Mouse (Mus musculus) MEL (cell line): ENCODE data around the gene Zfp42.

ENCODE experiments used
- BHLHE40 ChIP-seq: IDR thresholded peaks from 2 replicates; pipeline ENCODE4 v1.6.1; 2012; ENCODE audit warnings: low read depth, mild to moderate bottlenecking, inconsistent platforms, low read length, improper control_type of control experiment, borderline replicate concordance
- CTCF ChIP-seq, 3 experiments: IDR thresholded peaks in 2 of 3; conservative IDR thresholded peaks in 1 of 3; 2 replicates each; pipeline ENCODE4 v1.5.1; 2011 to 2012; ENCODE audit warnings: low read length in 3 of 3, low read depth in 2 of 3, mild to moderate bottlenecking in 2 of 3, improper control_type of control experiment in 1 of 3, inconsistent platforms in 1 of 3, mixed read lengths in 1 of 3, moderate library complexity in 1 of 3; ENCODE audit not compliant: control insufficient read depth in 1 of 3, insufficient read depth in 1 of 3, poor library complexity in 1 of 3, severe bottlenecking in 1 of 3
- E2F4 ChIP-seq: IDR thresholded peaks from 2 replicates; pipeline ENCODE4 v1.6.1; 2011; ENCODE audit warnings: low read depth, low read length, improper control_type of control experiment, borderline replicate concordance
- ETS1 ChIP-seq: IDR thresholded peaks from 2 replicates; pipeline ENCODE4 v1.6.1; 2012; ENCODE audit warnings: low read depth, mild to moderate bottlenecking, inconsistent platforms, low read length, improper control_type of control experiment, moderate library complexity
- KAT2A ChIP-seq: conservative IDR thresholded peaks from 2 replicates; pipeline ENCODE4 v1.6.1; 2012; ENCODE audit warnings: low read depth, low read length, improper control_type of control experiment, inconsistent platforms
- MAFK ChIP-seq: IDR thresholded peaks from 2 replicates; pipeline ENCODE4 v1.6.1; 2011; ENCODE audit warnings: low read depth, mild to moderate bottlenecking, low read length, improper control_type of control experiment, borderline replicate concordance
- MAX ChIP-seq: IDR thresholded peaks from 2 replicates; pipeline ENCODE4 v1.6.1; 2011; ENCODE audit warnings: low read length, improper control_type of control experiment
- NELFE ChIP-seq: IDR thresholded peaks from 2 replicates; pipeline ENCODE4 v1.6.1; 2011; ENCODE audit warnings: low read depth, low read length, improper control_type of control experiment
- POLR2A ChIP-seq, 2 experiments: IDR thresholded peaks; 2 replicates each; pipeline ENCODE4 v1.6.1; 2011 to 2012; ENCODE audit warnings: low read length in 2 of 2, mild to moderate bottlenecking in 2 of 2, control low read depth in 1 of 2, improper control_type of control experiment in 1 of 2, low read depth in 1 of 2, moderate library complexity in 1 of 2; ENCODE audit not compliant: control insufficient read depth in 1 of 2, insufficient read depth in 1 of 2, poor library complexity in 1 of 2
- POLR2AphosphoS2 ChIP-seq: IDR thresholded peaks from 2 replicates; pipeline ENCODE4 v1.6.1; 2011; ENCODE audit warnings: low read length, improper control_type of control experiment
- RCOR1 ChIP-seq: IDR thresholded peaks from 2 replicates; pipeline ENCODE4 v1.6.1; 2012; ENCODE audit warnings: low read depth, mild to moderate bottlenecking, inconsistent platforms, low read length, improper control_type of control experiment
- TCF12 ChIP-seq: IDR thresholded peaks from 2 replicates; pipeline ENCODE4 v1.6.1; 2014; ENCODE audit warnings: low read depth, mild to moderate bottlenecking, inconsistent platforms, low read length, improper control_type of control experiment, moderate library complexity
- ZC3H11A ChIP-seq: IDR thresholded peaks from 2 replicates; pipeline ENCODE4 v1.6.1; 2012; ENCODE audit warnings: low read depth, mild to moderate bottlenecking, inconsistent platforms, low read length, improper control_type of control experiment
- ZKSCAN1 ChIP-seq: IDR thresholded peaks from 2 replicates; pipeline ENCODE4 v1.6.1; 2012; ENCODE audit warnings: low read depth, mild to moderate bottlenecking, inconsistent platforms, low read length, improper control_type of control experiment, moderate library complexity

DNA sequence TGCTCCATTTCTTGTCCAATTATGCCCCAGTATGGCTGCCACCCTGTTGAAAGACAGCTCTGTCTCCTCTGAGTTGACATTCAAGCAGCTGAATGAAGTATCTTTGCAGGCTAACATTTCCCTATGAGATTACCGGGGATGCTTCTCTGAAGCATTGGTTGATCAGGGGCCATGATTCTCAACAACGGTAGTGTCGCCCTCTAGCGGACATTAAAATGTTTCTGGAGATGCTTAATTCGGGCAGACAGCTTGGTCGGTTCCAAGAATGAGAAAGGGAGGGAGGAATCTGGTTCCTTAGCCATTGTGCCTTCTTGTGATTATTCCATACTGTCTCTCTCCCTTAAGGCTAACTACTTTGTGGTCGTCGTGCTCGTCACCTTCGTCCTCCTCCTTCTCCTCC, 21.9 kb upstream of the Zfp42 start:
- TF ChIP-seq BHLHE40 (no peak), POLR2AphosphoS2 (no peak), CTCF (IDR thresholded peaks at IDR 0.05 in 2 of 3, conservative IDR thresholded peaks at IDR 0.05 in 1 of 3; ENCODE audit: control insufficient read depth in 1 of 3, insufficient read depth in 1 of 3, low read depth in 2 of 3, low read length in 3 of 3, poor library complexity in 1 of 3, severe bottlenecking in 1 of 3) (peak in 1 of 3 experiments; percentile 5; a peak in 1 of 6 replicates), POLR2A (IDR thresholded peaks at IDR 0.05; ENCODE audit: control insufficient read depth in 1 of 2, insufficient read depth in 1 of 2, low read depth in 1 of 2, low read length in 2 of 2, poor library complexity in 1 of 2) (no peak), E2F4 (no peak), TCF12 (no peak), RCOR1 (no peak), MAX (no peak), NELFE (no peak), ETS1 (no peak), ZKSCAN1 (no peak), MAFK (no peak), ZC3H11A (no peak), KAT2A (no peak)
